Mouse (Mus musculus) bone marrow macrophage, adult 2 months (primary cell): ENCODE measurements around the gene Plekhg1.

ENCODE experiments used
- CTCF ChIP-seq: IDR thresholded peaks from 2 replicates; pipeline ENCODE4 v1.5.1; 2012; ENCODE audit warnings: low read depth, mild to moderate bottlenecking, low read length, moderate library complexity
- POLR2A ChIP-seq: IDR thresholded peaks from 2 replicates; pipeline ENCODE4 v1.6.1; 2012; ENCODE audit warnings: mild to moderate bottlenecking, low read depth, low read length, borderline replicate concordance

DNA sequence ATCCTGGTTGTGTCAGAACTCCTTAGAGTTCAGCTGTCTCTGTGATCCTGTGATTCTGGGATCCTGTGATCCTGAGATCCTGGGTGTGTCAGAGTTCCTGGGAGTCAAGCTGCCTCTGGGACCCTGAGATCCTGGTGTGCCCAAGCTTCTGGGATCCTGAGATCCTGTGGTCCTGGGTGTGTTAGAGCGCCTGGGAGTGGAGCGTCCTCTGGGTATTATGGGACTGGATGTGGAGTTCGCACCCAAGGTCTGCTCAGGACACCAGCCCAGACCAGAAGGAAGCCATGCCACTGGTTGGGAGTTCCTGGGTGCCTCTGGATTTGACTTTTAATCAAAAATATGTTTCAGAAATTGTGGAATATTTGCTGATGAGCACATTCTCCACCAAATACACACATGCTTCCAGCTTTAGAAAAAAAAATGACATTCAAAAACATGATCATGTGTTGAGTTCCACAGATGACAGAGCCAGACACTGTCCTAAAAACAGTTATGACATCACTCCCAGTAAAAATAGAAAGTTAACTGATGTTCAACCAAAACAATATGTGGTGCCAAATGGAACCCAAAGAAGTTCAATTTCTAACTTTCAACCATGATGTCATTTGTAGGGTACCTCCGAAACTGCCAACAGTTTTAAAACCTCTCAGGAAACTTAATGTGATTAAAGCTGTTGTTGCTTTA is 137.8 kb downstream of the Plekhg1 start:
- TF ChIP-seq CTCF (no peak), POLR2A (no peak)
